Mouse (Mus musculus) heart, postnatal 0 days (tissue): Measurements from ENCODE around the gene Cdon. TPM values are rescaled to one million over a fixed set of nuclear protein-coding genes. Genes with fewer than 3 reads are reported as not detected.
A peak's percentile ranks its signal among the peaks of the same experiment; 100 is the strongest.

Source experiments
- ATAC-seq: fragments of 200-750 bp; cut with Nextera tagmentation; 2 replicates; pipeline ENCODE4 v1.8.0; 2017; ENCODE audit warnings: low read depth, moderate number of reproducible peaks, moderate library complexity; ENCODE audit not compliant: insufficient read depth
- DNase-seq: peaks from one replicate; pipeline ENCODE4 v3.0.0-alpha.2; 2016; ENCODE audit warnings: low spot score
- H3K27ac ChIP-seq: fragments of 300-500 bp; sonication (generic); 2 replicates; pipeline ENCODE4 v1.5.1; 2014; ENCODE audit warnings: low read depth, mild to moderate bottlenecking
- H3K27me3 ChIP-seq: fragments of 300-500 bp; sonication (generic); 2 replicates; pipeline ENCODE4 v1.6.1; 2014; ENCODE audit warnings: low read length, mixed read lengths; ENCODE audit not compliant: control insufficient read depth, insufficient read depth
- H3K36me3 ChIP-seq: fragments of 300-500 bp; sonication (generic); replicated peaks from 2 replicates; pipeline ENCODE4 v1.6.1; 2014; ENCODE audit warnings: low read length, mixed read lengths; ENCODE audit not compliant: control insufficient read depth, insufficient read depth
- H3K4me1 ChIP-seq: fragments of 300-500 bp; sonication (generic); 2 replicates; pipeline ENCODE4 v1.6.1; 2014; ENCODE audit warnings: antibody characterized with exemption; ENCODE audit not compliant: control insufficient read depth, insufficient read depth
- H3K4me2 ChIP-seq: fragments of 300-500 bp; sonication (generic); 2 replicates; pipeline ENCODE4 v1.6.1; 2014; ENCODE audit warnings: low read depth, mild to moderate bottlenecking, low read length, moderate library complexity
- H3K4me3 ChIP-seq: fragments of 300-500 bp; sonication (generic); 2 replicates; pipeline ENCODE4 v1.5.1; 2014; ENCODE audit warnings: low read depth, low read length
- H3K9ac ChIP-seq: fragments of 300-500 bp; sonication (generic); replicated peaks from 2 replicates; pipeline ENCODE4 v1.6.1; 2014; ENCODE audit warnings: low read depth, low read length, mixed read lengths
- H3K9me3 ChIP-seq: fragments of 300-500 bp; sonication (generic); replicated peaks from 2 replicates; pipeline ENCODE4 v1.6.1; 2016; ENCODE audit warnings: low read length; ENCODE audit not compliant: control insufficient read depth
- CTCF ChIP-seq: IDR thresholded peaks from 2 replicates; pipeline ENCODE4 v1.5.1; 2016; ENCODE audit warnings: antibody characterized with exemption, control low read depth, low read depth
- EP300 ChIP-seq: IDR thresholded peaks from 2 replicates; pipeline ENCODE4 v1.6.1; 2016; ENCODE audit warnings: antibody characterized with exemption, low read depth
- WGBS: fragments of 180-500 bp; shearing (Covaris S2); extraction: QIAGEN DNeasy Blood & Tissue Kit; methylation state at CpG from one replicate; pipeline ENCODE4 v1.1.7; 2014; 5-methylcytosine and 5-hydroxymethylcytosine counted together
- polyA plus RNA-seq: library from polyadenylated mRNA; unstranded; fragments of >200 nt; fragmentation: Nextera tagmentation; extraction: Ambion mirVana; gene quantifications from 2 replicates; pipeline ENCODE4 v1.2.1, GENCODE M21; 2015
- total RNA-seq: library from RNA; depleted of rRNA; stranded (reverse); fragments of >200 nt; gene quantifications from 2 replicates; pipeline ENCODE4 v1.2.3, GENCODE M21; 2014; ENCODE audit warnings: low replicate concordance

Cdon gene
- total and polyA plus RNA-seq, 2 experiments from 2014 or later = 2.3 to 36.4 TPM

GRCm38 (mm10) chr9:35400398-35400797 is 20.5 kb upstream of the Cdon start:
- TF ChIP-seq EP300 (no peak), CTCF (no peak)
- Histone ChIP-seq H3K4me1 (peaks cover 4% of the 10 kb centered on the region; the same call in 1 of the 2 replicates), H3K9ac (no peak overlapping the region), H3K9me3 (no peaks in the 10 kb centered on the region), H3K4me3 (no peak overlapping the region), H3K27ac (no peak overlapping the region), H3K27me3 (0 out of 2 replicates have a peak, but pooled peaks cover 8% of the 10 kb centered on the region), H3K4me2 (peak overlapping the region; percentile 26), H3K36me3 (no peaks in the 10 kb centered on the region)
- ATAC-seq = no peak
- 10% methylated on average over 7 of the region's 7 CpGs for WGBS
- no peak for DNase-seq

GRCm38 (mm10) chr9:35400831-35401230 is 20.1 kb upstream of the Cdon start:
- ATAC-seq (no peak), DNase-seq (no peak)
- Histone ChIP-seq H3K4me1 (peaks cover 4% of the 10 kb centered on the region; the same call in 1 of the 2 replicates), H3K4me2 (peak overlapping the region; percentile 26), H3K9ac (no peak overlapping the region), H3K27me3 (0 out of 2 replicates have a peak, but pooled peaks cover 8% of the 10 kb centered on the region), H3K36me3 (no peaks in the 10 kb centered on the region), H3K9me3 (no peaks in the 10 kb centered on the region), H3K4me3 (no peak overlapping the region), H3K27ac (no peak overlapping the region)
- no peak for TF ChIP-seq CTCF
- TF ChIP-seq EP300 = no peak
- WGBS = 11% methylated on average over 9 of the region's 9 CpGs

- Histone ChIP-seq H3K9ac (no peak overlapping the region), H3K27ac (no peak overlapping the region), H3K36me3 (no peaks in the 10 kb centered on the region), H3K4me3 (no peak overlapping the region), H3K4me1 (peaks cover 4% of the 10 kb centered on the region; the same call in 1 of the 2 replicates), H3K4me2 (no peak overlapping the region), H3K27me3 (0 out of 2 replicates have a peak, but pooled peaks cover 8% of the 10 kb centered on the region), H3K9me3 (no peaks in the 10 kb centered on the region)
- ATAC-seq (no peak), DNase-seq (no peak)
- 85% methylated on average over 4 of the region's 4 CpGs for WGBS
- no peak for TF ChIP-seq EP300
- no peak for TF ChIP-seq CTCF
Measured at GRCm38 (mm10) chr9:35402584-35402991, 18.3 kb upstream of the Cdon start.

GRCm38 (mm10) chr9:35403490-35403889 is 17.4 kb upstream of the Cdon start:
- Histone ChIP-seq H3K36me3 (no peaks in the 10 kb centered on the region), H3K9me3 (no peaks in the 10 kb centered on the region), H3K27ac (no peak overlapping the region), H3K4me2 (no peak overlapping the region), H3K4me1 (peaks cover 4% of the 10 kb centered on the region; the same call in 1 of the 2 replicates), H3K27me3 (0 out of 2 replicates have a peak, but pooled peaks cover 8% of the 10 kb centered on the region), H3K4me3 (no peak overlapping the region), H3K9ac (no peak overlapping the region)
- WGBS = 69% methylated on average over 4 of the region's 4 CpGs
- DNase-seq (no peak), ATAC-seq (no peak)
- TF ChIP-seq CTCF = no peak
- TF ChIP-seq EP300 = no peak

- ATAC-seq (no peak), DNase-seq (no peak)
- no peaks in the 10 kb centered on the region for H3K9me3 ChIP-seq
- 23% methylated on average over 13 of the region's 13 CpGs for WGBS
- H3K36me3 ChIP-seq = no peaks in the 10 kb centered on the region
- H3K4me2 ChIP-seq = peak overlapping the region; percentile 35
- H3K27me3 ChIP-seq = 0 out of 2 replicates have a peak, but pooled peaks cover 8% of the 10 kb centered on the region
- no peak overlapping the region for H3K27ac ChIP-seq
- H3K9ac ChIP-seq = no peak overlapping the region
- peaks cover 4% of the 10 kb centered on the region; the same call in 1 of the 2 replicates for H3K4me1 ChIP-seq
- peak; percentile 6; the same call in 1 of the 2 replicates for TF ChIP-seq CTCF
- no peak for TF ChIP-seq EP300
- no peak overlapping the region for H3K4me3 ChIP-seq
Measured at GRCm38 (mm10) chr9:35405038-35405905, 15.7 kb upstream of the Cdon start.
